ENCODE assay signal across 9 mouse cellular contexts in genomic region chr17:25801029-25801428, GRCm38 (mm10). TPM values are rescaled to one million over a fixed set of nuclear protein-coding genes. Genes with fewer than 3 reads are reported as not detected.
A peak's percentile ranks its signal among the peaks of the same experiment; 100 is the strongest.
DNase-seq lines count a peak whose midpoint lies in the region; ATAC-seq lines count a peak whose summit lies in the region.
"Had no signal": no experiment of that assay in that cellular context is flagged by ENCODE, and none has a peak within 500 bp of the region (broad histone marks: within the 10 kb centered on the region; RNA-seq: fewer than 3 reads in every experiment).

No protein-coding gene starts in this region.

- H3K4me1 ChIP-seq in forebrain, embryonic 11.5 days (replicated peaks; ENCODE audit: control insufficient read depth, insufficient read depth, low read length): peaks cover 12% of the 10 kb centered on the region; the same call in 1 of the 2 replicates
- peaks cover 39% of the 10 kb centered on the region for H3K4me1 ChIP-seq in forebrain, embryonic 12.5 days
- peaks cover 8% of the 10 kb centered on the region for H3K4me1 ChIP-seq in embryonic facial prominence, embryonic 14.5 days (ENCODE audit: control insufficient read depth, insufficient read depth, low read length)

- peak; percentile 77 for DNase-seq in forebrain, embryonic 11.5 days (ENCODE audit: low spot score)
- DNase-seq in A20 (ENCODE audit: low read depth, low spot score): peak; percentile 83
- peak; percentile 64 to 71 for DNase-seq in adrenal gland, postnatal 36 days
- DNase-seq in embryonic facial prominence, embryonic 14.5 days (ENCODE audit: low spot score): peak; percentile 80
- peak; percentile 77 to 81 for DNase-seq in kidney, adult 8-10 months
- DNase-seq in lung, adult 18-20 months: peak; percentile 74 to 75
- DNase-seq in spleen, postnatal 36 days (ENCODE audit: low spot score in 2 of 2): peak; percentile 68 to 71

- ATAC-seq in forebrain, embryonic 11.5 days (replicated peaks; ENCODE audit: low FRiP score): no peak
- no peak for ATAC-seq in forebrain, embryonic 12.5 days (ENCODE audit: low FRiP score)
- ATAC-seq in embryonic facial prominence, embryonic 14.5 days (ENCODE audit: low read depth): peak; percentile 26; the same call in 1 of the 2 replicates

- H3K27ac ChIP-seq in forebrain, embryonic 11.5 days (ENCODE audit: low read depth, low read length): no peak overlapping the region
- H3K27ac ChIP-seq in forebrain, embryonic 12.5 days: no peak overlapping the region
- no peak overlapping the region for H3K27ac ChIP-seq in embryonic facial prominence, embryonic 14.5 days (replicated peaks; ENCODE audit: low read depth, low read length)
- H3K27ac ChIP-seq: stomach, embryonic 15.5 days had no signal

- no peaks in the 10 kb centered on the region for H3K36me3 ChIP-seq in forebrain, embryonic 11.5 days (ENCODE audit: control insufficient read depth, insufficient read depth, low read length)
- H3K36me3 ChIP-seq in forebrain, embryonic 12.5 days (replicated peaks): no peaks in the 10 kb centered on the region
- H3K36me3 ChIP-seq in embryonic facial prominence, embryonic 14.5 days (ENCODE audit: control insufficient read depth, insufficient read depth, low read length): no peaks in the 10 kb centered on the region
- H3K36me3 ChIP-seq: stomach, embryonic 15.5 days had no signal

- 5% methylated on average over 6 of the region's 6 CpGs for WGBS in forebrain, embryonic 11.5 days
- WGBS in forebrain, embryonic 12.5 days: 6% methylated on average over 6 of the region's 6 CpGs
- 7% methylated on average over 6 of the region's 6 CpGs for WGBS in embryonic facial prominence, embryonic 14.5 days

- H3K27me3 ChIP-seq in forebrain, embryonic 11.5 days (ENCODE audit: control insufficient read depth, insufficient read depth, low read length): no peaks in the 10 kb centered on the region
- H3K27me3 ChIP-seq in forebrain, embryonic 12.5 days: 0 out of 2 replicates have a peak, but pooled peaks cover 3% of the 10 kb centered on the region
- no peaks in the 10 kb centered on the region; the same call in 1 of the 2 replicates for H3K27me3 ChIP-seq in embryonic facial prominence, embryonic 14.5 days (replicated peaks; ENCODE audit: control insufficient read depth, insufficient read depth, low read length)

- no peak overlapping the region for H3K4me3 ChIP-seq in forebrain, embryonic 11.5 days (ENCODE audit: low read depth, low read length)
- H3K4me3 ChIP-seq in forebrain, embryonic 12.5 days (replicated peaks): no peak overlapping the region
- H3K4me3 ChIP-seq in embryonic facial prominence, embryonic 14.5 days (ENCODE audit: low read depth, low read length): no peak overlapping the region
- H3K4me3 ChIP-seq: stomach, embryonic 15.5 days had no signal

- no peak overlapping the region for H3K4me2 ChIP-seq in forebrain, embryonic 11.5 days (ENCODE audit: low read depth, low read length, severe bottlenecking)
- H3K4me2 ChIP-seq in forebrain, embryonic 12.5 days: no peak overlapping the region
- H3K4me2 ChIP-seq in embryonic facial prominence, embryonic 14.5 days (ENCODE audit: low read depth, low read length): no peak overlapping the region
- H3K4me2 ChIP-seq: stomach, embryonic 15.5 days had no signal

- H3K9ac ChIP-seq in forebrain, embryonic 11.5 days (ENCODE audit: low read length): no peak overlapping the region
- no peak overlapping the region for H3K9ac ChIP-seq in forebrain, embryonic 12.5 days
- no peak overlapping the region for H3K9ac ChIP-seq in embryonic facial prominence, embryonic 14.5 days (ENCODE audit: low read depth, low read length)
- H3K9ac ChIP-seq: stomach, embryonic 15.5 days had no signal

- no peaks in the 10 kb centered on the region for H3K9me3 ChIP-seq in forebrain, embryonic 11.5 days (ENCODE audit: control insufficient read depth, low read length)
- H3K9me3 ChIP-seq in forebrain, embryonic 12.5 days: no peaks in the 10 kb centered on the region
- no peaks in the 10 kb centered on the region for H3K9me3 ChIP-seq in embryonic facial prominence, embryonic 14.5 days (ENCODE audit: control insufficient read depth, low read length)
- H3K9me3 ChIP-seq: stomach, embryonic 15.5 days had no signal

RNA-seq across cellular contexts. Expression of gene Metrn, which starts 4.1 kb away (rescaled TPM):
- 20.3 and 23.3 TPM in 2 replicates for polyA plus RNA-seq in forebrain, embryonic 11.5 days (2014; fragmentation: Nextera tagmentation; extraction: Ambion mirVana)
- polyA plus RNA-seq in forebrain, embryonic 12.5 days (2016; fragmentation: Nextera tagmentation; extraction: Ambion mirVana): 61.2 and 79.6 TPM in 2 replicates
- total RNA-seq in adrenal gland, postnatal 36 days (2021): 10 to 100 TPM; 24.5 to 27.7 TPM
- 10.3 and 11.1 TPM in 2 replicates for polyA plus RNA-seq in embryonic facial prominence, embryonic 14.5 days (2014; fragmentation: Nextera tagmentation; extraction: Ambion mirVana)

RNA-seq across cellular contexts. Expression of gene AC134908.4, which starts 5.6 kb away (rescaled TPM):
- polyA plus RNA-seq in forebrain, embryonic 11.5 days (2014; fragmentation: Nextera tagmentation; extraction: Ambion mirVana): not detected in 2 replicates
- polyA plus RNA-seq in forebrain, embryonic 12.5 days (2016; fragmentation: Nextera tagmentation; extraction: Ambion mirVana): not detected in 2 replicates
- total RNA-seq in adrenal gland, postnatal 36 days (2021): not detected
- 0.92 TPM in 1 of 2 replicates, not detected in the other for polyA plus RNA-seq in embryonic facial prominence, embryonic 14.5 days (2014; fragmentation: Nextera tagmentation; extraction: Ambion mirVana)
- polyA plus RNA-seq: stomach, embryonic 15.5 days had no signal

RNA-seq across cellular contexts. Expression of gene Fbxl16, which starts 7.9 kb away (rescaled TPM):
- 13.6 and 14.4 TPM in 2 replicates for polyA plus RNA-seq in forebrain, embryonic 11.5 days (2014; fragmentation: Nextera tagmentation; extraction: Ambion mirVana)
- 21.0 and 23.7 TPM in 2 replicates for polyA plus RNA-seq in forebrain, embryonic 12.5 days (2016; fragmentation: Nextera tagmentation; extraction: Ambion mirVana)
- 10 to 100 TPM; 19.4 to 34.2 TPM for total RNA-seq in adrenal gland, postnatal 36 days (2021)
- 3.4 and 3.5 TPM in 2 replicates for polyA plus RNA-seq in embryonic facial prominence, embryonic 14.5 days (2014; fragmentation: Nextera tagmentation; extraction: Ambion mirVana)

RNA-seq across cellular contexts. Expression of gene Fam173a, which starts 8.3 kb away (rescaled TPM):
- polyA plus RNA-seq in forebrain, embryonic 11.5 days (2014; fragmentation: Nextera tagmentation; extraction: Ambion mirVana): 69.0 and 71.0 TPM in 2 replicates
- 76.7 and 80.8 TPM in 2 replicates for polyA plus RNA-seq in forebrain, embryonic 12.5 days (2016; fragmentation: Nextera tagmentation; extraction: Ambion mirVana)
- total RNA-seq in adrenal gland, postnatal 36 days (2021): 10 to 100 TPM; 76.7 to 85.4 TPM
- 66.1 and 75.2 TPM in 2 replicates for polyA plus RNA-seq in embryonic facial prominence, embryonic 14.5 days (2014; fragmentation: Nextera tagmentation; extraction: Ambion mirVana)

RNA-seq across cellular contexts. Expression of gene Ccdc78, which starts 14.6 kb away (rescaled TPM):
- 0.25 and 0.47 TPM in 2 replicates for polyA plus RNA-seq in forebrain, embryonic 11.5 days (2014; fragmentation: Nextera tagmentation; extraction: Ambion mirVana)
- 0.32 and 0.69 TPM in 2 replicates for polyA plus RNA-seq in forebrain, embryonic 12.5 days (2016; fragmentation: Nextera tagmentation; extraction: Ambion mirVana)
- total RNA-seq in adrenal gland, postnatal 36 days (2021): not detected
- 0.09 and 0.65 TPM in 2 replicates for polyA plus RNA-seq in embryonic facial prominence, embryonic 14.5 days (2014; fragmentation: Nextera tagmentation; extraction: Ambion mirVana)
